Comparison of ENCODE assay signal across 10 mouse cellular contexts in the genomic region with DNA sequence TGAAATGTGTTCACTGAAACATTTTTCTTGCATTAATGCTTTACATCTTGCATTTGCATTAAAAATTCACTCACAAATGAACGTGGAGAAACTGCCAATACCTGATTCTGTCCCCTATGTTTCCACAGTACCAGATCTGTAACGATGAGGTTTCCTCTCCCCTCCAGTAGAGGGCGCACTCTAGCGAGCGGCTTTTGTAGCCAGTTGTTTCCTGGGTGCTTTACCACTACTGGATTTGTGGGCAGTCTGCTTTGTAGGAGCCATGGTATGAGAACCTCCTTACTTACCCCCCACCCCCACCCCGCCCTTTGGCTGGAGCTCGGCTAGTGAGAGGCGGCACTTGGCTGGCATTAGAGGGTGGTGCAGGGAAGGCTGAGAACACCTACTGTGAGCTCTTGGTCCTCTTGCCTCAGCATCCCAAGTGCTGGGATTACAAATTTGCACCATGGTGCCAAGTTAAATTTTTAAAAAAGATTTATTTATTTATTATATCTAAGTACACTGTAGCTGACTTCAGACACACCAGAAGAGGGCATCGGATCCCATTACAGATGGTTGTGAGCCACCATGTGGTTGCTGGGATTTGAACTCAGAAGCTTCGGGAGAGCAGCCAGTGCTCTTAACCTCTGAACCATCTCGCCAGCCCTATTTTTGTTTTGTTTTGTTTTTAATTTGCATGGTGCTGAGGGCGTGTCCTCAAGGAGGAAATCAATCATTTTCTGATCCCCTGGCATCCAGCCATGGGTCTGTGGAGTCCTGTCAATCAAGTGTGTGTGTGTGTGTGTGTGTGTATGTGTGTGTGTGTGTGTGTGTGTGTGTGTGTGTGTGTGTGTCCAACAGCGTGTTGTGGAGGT. TPM values are rescaled to one million over a fixed set of nuclear protein-coding genes. Genes with fewer than 3 reads are reported as not detected.
DNase-seq lines count a peak whose midpoint lies in the region; ATAC-seq and TF ChIP-seq lines count a peak whose summit lies in the region.
"Had no signal": no experiment of that assay in that cellular context is flagged by ENCODE, and none has a peak within 500 bp of the region (broad histone marks: within the 10 kb centered on the region; RNA-seq: fewer than 3 reads in every experiment).

No protein-coding gene starts in this region.

- H3K36me3 ChIP-seq in hindbrain, embryonic 11.5 days (ENCODE audit: control insufficient read depth, insufficient read depth, low read length): no peaks in the 10 kb centered on the region
- H3K36me3 ChIP-seq in hindbrain, embryonic 13.5 days: no peaks in the 10 kb centered on the region
- no peaks in the 10 kb centered on the region for H3K36me3 ChIP-seq in CH12.LX (replicated peaks in 1 of 2; ENCODE audit: control insufficient read depth in 1 of 2, insufficient read depth in 1 of 2, low read length in 1 of 2)
- no peaks in the 10 kb centered on the region for H3K36me3 ChIP-seq in neural tube, embryonic 15.5 days
- H3K36me3 ChIP-seq: hindbrain, embryonic 15.5 days; midbrain, embryonic 12.5 days had no signal

- no peak for TF ChIP-seq EP300 in CH12.LX (IDR thresholded peaks at IDR 0.05; ENCODE audit: low read length)

- dilution Hi-C loops in CH12.LX (cut with MboI; ENCODE audit: extremely low pct_ligation_motif_present, extremely low pct_unique_long_range_greater_than_20kb, low sequenced_read_pairs): loop anchor here (25.0 kb wide), 1 partner anchor 169 kb away; a partner anchor contains a TSS

- no peak overlapping the region for H3K4me3 ChIP-seq in hindbrain, embryonic 11.5 days (ENCODE audit: low read depth, low read length)
- no peak overlapping the region for H3K4me3 ChIP-seq in hindbrain, embryonic 13.5 days
- H3K4me3 ChIP-seq in CH12.LX (replicated peaks in 1 of 3; ENCODE audit: low read depth in 2 of 3, low read length in 2 of 3, poor library complexity in 1 of 3): no peak overlapping the region
- H3K4me3 ChIP-seq in neural tube, embryonic 15.5 days (replicated peaks): no peak overlapping the region
- H3K4me3 ChIP-seq: hindbrain, embryonic 15.5 days; midbrain, embryonic 12.5 days had no signal

- peak; percentile 74 to 84 for TF ChIP-seq CTCF in CH12.LX (conservative IDR thresholded peaks at IDR 0.05 in 1 of 2, IDR thresholded peaks at IDR 0.05 in 1 of 2; ENCODE audit: low read depth in 2 of 2, low read length in 2 of 2)
- peak; percentile 56; the same call in 1 of the 2 replicates for TF ChIP-seq CTCF in brain, embryonic 14.5 days (IDR thresholded peaks at IDR 0.05; ENCODE audit: borderline replicate concordance, extremely low read depth, insufficient read depth, insufficient read length)

- TF ChIP-seq RAD21 in CH12.LX (IDR thresholded peaks at IDR 0.05; ENCODE audit: low read depth, low read length): peak; percentile 19

- H3K4me1 ChIP-seq in hindbrain, embryonic 11.5 days (replicated peaks; ENCODE audit: control insufficient read depth, insufficient read depth, low read length): peaks cover 3% of the 10 kb centered on the region; the same call in 1 of the 2 replicates
- peaks cover 19% of the 10 kb centered on the region for H3K4me1 ChIP-seq in hindbrain, embryonic 13.5 days (replicated peaks)
- H3K4me1 ChIP-seq in CH12.LX (ENCODE audit: control insufficient read depth in 1 of 2, insufficient read depth in 2 of 2): peaks cover 0 to 5% of the 10 kb centered on the region in 2 experiments; a peak in 2 of 4 replicates
- H3K4me1 ChIP-seq in neural tube, embryonic 15.5 days: peaks cover 31% of the 10 kb centered on the region

- no peak overlapping the region for H3K27ac ChIP-seq in hindbrain, embryonic 11.5 days (ENCODE audit: low read depth, low read length)
- no peak overlapping the region for H3K27ac ChIP-seq in hindbrain, embryonic 13.5 days
- no peak overlapping the region for H3K27ac ChIP-seq in CH12.LX (ENCODE audit: insufficient read depth, low read depth)
- no peak overlapping the region for H3K27ac ChIP-seq in neural tube, embryonic 15.5 days (replicated peaks)
- H3K27ac ChIP-seq: hindbrain, embryonic 15.5 days; midbrain, embryonic 12.5 days had no signal

- WGBS in hindbrain, embryonic 11.5 days: 48% methylated on average over 13 of the region's 13 CpGs
- 50% methylated on average over 13 of the region's 13 CpGs for WGBS in hindbrain, embryonic 13.5 days
- 55% methylated on average over 12 of the region's 13 CpGs for WGBS in neural tube, embryonic 15.5 days

- no peaks in the 10 kb centered on the region for H3K27me3 ChIP-seq in hindbrain, embryonic 11.5 days (ENCODE audit: control insufficient read depth, insufficient read depth, low read length)
- no peaks in the 10 kb centered on the region for H3K27me3 ChIP-seq in hindbrain, embryonic 13.5 days
- peaks cover under 1% of the 10 kb centered on the region for H3K27me3 ChIP-seq in CH12.LX (replicated peaks)
- no peaks in the 10 kb centered on the region for H3K27me3 ChIP-seq in neural tube, embryonic 15.5 days (replicated peaks)
- H3K27me3 ChIP-seq: hindbrain, embryonic 15.5 days had no signal

- no peak overlapping the region for H3K4me2 ChIP-seq in hindbrain, embryonic 11.5 days (replicated peaks; ENCODE audit: low read depth, low read length)
- H3K4me2 ChIP-seq in hindbrain, embryonic 13.5 days: no peak overlapping the region
- H3K4me2 ChIP-seq in CH12.LX (ENCODE audit: insufficient read depth, low read depth, poor library complexity, severe bottlenecking): no peak overlapping the region
- no peak overlapping the region for H3K4me2 ChIP-seq in neural tube, embryonic 15.5 days
- H3K4me2 ChIP-seq: hindbrain, embryonic 15.5 days; midbrain, embryonic 12.5 days had no signal

- no peaks in the 10 kb centered on the region for H3K9me3 ChIP-seq in hindbrain, embryonic 11.5 days (ENCODE audit: control insufficient read depth, low read length)
- no peaks in the 10 kb centered on the region for H3K9me3 ChIP-seq in hindbrain, embryonic 13.5 days
- no peaks in the 10 kb centered on the region for H3K9me3 ChIP-seq in CH12.LX (replicated peaks; ENCODE audit: low read length)
- H3K9me3 ChIP-seq in neural tube, embryonic 15.5 days (replicated peaks): no peaks in the 10 kb centered on the region
- H3K9me3 ChIP-seq: hindbrain, embryonic 15.5 days; midbrain, embryonic 12.5 days had no signal

- TF ChIP-seq POLR2A in CH12.LX (IDR thresholded peaks at IDR 0.05; ENCODE audit: low read depth, low read length): no peak
- no peak for TF ChIP-seq POLR2A in brain, embryonic 14.5 days (IDR thresholded peaks at IDR 0.05; ENCODE audit: borderline replicate concordance, extremely low read depth, insufficient read depth, insufficient read length, poor library complexity, severe bottlenecking)

- ATAC-seq in hindbrain, embryonic 11.5 days (ENCODE audit: low FRiP score): no peak
- ATAC-seq in hindbrain, embryonic 13.5 days (ENCODE audit: low FRiP score): no peak
- no peak for ATAC-seq in neural tube, embryonic 15.5 days (ENCODE audit: low FRiP score)

- H3K79me2 ChIP-seq in CH12.LX (replicated peaks; ENCODE audit: control insufficient read depth, extremely low read depth, insufficient read depth, poor library complexity, severe bottlenecking): no peaks in the 10 kb centered on the region

- DNase-seq in hindbrain, embryonic 11.5 days (ENCODE audit: low spot score): peak; percentile 44
- peak; percentile 42 for DNase-seq in CH12.LX (ENCODE audit: extremely low read depth)
- no peak for DNase-seq in brain, embryonic 14.5 days (ENCODE audit: low read depth)
- DNase-seq in lung, postnatal 25 days (ENCODE audit: low spot score): peak; percentile 57
- no peak for DNase-seq in layer of hippocampus, postnatal 14 days (ENCODE audit: low spot score in 2 of 2)
- DNase-seq in cerebellum, adult 9-10 months: no peak

- in situ Hi-C loops in CH12.LX (cut with MboI; ENCODE audit: low pct_ligation_motif_present, low pct_unique_long_range_greater_than_20kb, low sequenced_read_pairs): no loop called here

- no peak overlapping the region for H3K9ac ChIP-seq in hindbrain, embryonic 11.5 days (ENCODE audit: low read depth, low read length)
- H3K9ac ChIP-seq in hindbrain, embryonic 13.5 days: no peak overlapping the region
- H3K9ac ChIP-seq in CH12.LX (ENCODE audit: insufficient read depth, low read depth): no peak overlapping the region
- H3K9ac ChIP-seq in neural tube, embryonic 15.5 days (replicated peaks): no peak overlapping the region
- H3K9ac ChIP-seq: hindbrain, embryonic 15.5 days; midbrain, embryonic 12.5 days had no signal

TF ChIP-seq in CH12.LX, 34 proteins besides CTCF, POLR2A, EP300 and RAD21:
- TF ChIP-seq CHD2 (IDR thresholded peaks at IDR 0.05; ENCODE audit: low read length): no peak
- no peak for TF ChIP-seq PAX5 (IDR thresholded peaks at IDR 0.05; ENCODE audit: low read length)
- peak; percentile 34 for TF ChIP-seq SMC3 (IDR thresholded peaks at IDR 0.05; ENCODE audit: low read depth, low read length)

RNA-seq across cellular contexts. Expression of a gene that starts 19.3 kb away (rescaled TPM):
- polyA plus RNA-seq in hindbrain, embryonic 11.5 days (2014; fragmentation: Nextera tagmentation; extraction: Ambion mirVana): 22.0 and 23.6 TPM in 2 replicates
- 27.6 and 28.3 TPM in 2 replicates for polyA plus RNA-seq in hindbrain, embryonic 13.5 days (2015; fragmentation: Nextera tagmentation; extraction: Ambion mirVana)
- 24.4 and 25.3 TPM in 2 replicates for total RNA-seq in CH12.LX (2012; rRNA removed)
- total RNA-seq in CH12.LX (2014; rRNA removed): 32.3 and 35.5 TPM in 2 replicates
- polyA plus RNA-seq in CH12.LX (2012; ENCODE audit: insufficient read length, low read depth): 32.4 and 33.3 TPM in 2 replicates
- polyA plus RNA-seq in brain, embryonic 14.5 days (2012; rRNA removed): 15.0 and 16.1 TPM in 2 replicates
- polyA plus RNA-seq in neural tube, embryonic 15.5 days (2015; fragmentation: Nextera tagmentation; extraction: Ambion mirVana): 35.8 and 46.3 TPM in 2 replicates
- 10 to 100 TPM; 37.6 to 40.3 TPM for total RNA-seq in layer of hippocampus, postnatal 14 days (2021)

RNA-seq across cellular contexts. Expression of a gene that starts 55.5 kb away (rescaled TPM):
- polyA plus RNA-seq in hindbrain, embryonic 11.5 days (2014; fragmentation: Nextera tagmentation; extraction: Ambion mirVana): 17.9 and 19.3 TPM in 2 replicates
- polyA plus RNA-seq in hindbrain, embryonic 13.5 days (2015; fragmentation: Nextera tagmentation; extraction: Ambion mirVana): 36.3 and 41.2 TPM in 2 replicates
- 16.2 and 18.0 TPM in 2 replicates for total RNA-seq in CH12.LX (2012; rRNA removed)
- 6.4 and 6.5 TPM in 2 replicates for total RNA-seq in CH12.LX (2014; rRNA removed)
- 23.7 and 29.2 TPM in 2 replicates for polyA plus RNA-seq in CH12.LX (2012; ENCODE audit: insufficient read length, low read depth)
- polyA plus RNA-seq in brain, embryonic 14.5 days (2012; rRNA removed): 67.6 and 74.0 TPM in 2 replicates
- polyA plus RNA-seq in neural tube, embryonic 15.5 days (2015; fragmentation: Nextera tagmentation; extraction: Ambion mirVana): 45.2 and 48.5 TPM in 2 replicates
- 10 to 100 TPM; 64.8 to 69.1 TPM for total RNA-seq in layer of hippocampus, postnatal 14 days (2021)

Comparison
In these comparisons a context has a peak if more than half of its experiments do, and no peak if none do; other contexts are left out.
1. DNase-seq: peak in hindbrain, embryonic 11.5 days (single experiment), CH12.LX (single experiment) and lung, postnatal 25 days (single experiment); none in brain, embryonic 14.5 days (single experiment), layer of hippocampus, postnatal 14 days (0 of 2) and cerebellum, adult 9-10 months (single experiment).